Mouse (Mus musculus): ENCODE results near the gene Txnrd2. TPM values are rescaled to one million over a fixed set of nuclear protein-coding genes. Genes with fewer than 3 reads are reported as not detected.
A peak's percentile ranks its signal among the peaks of the same experiment; 100 is the strongest.

Txnrd2 gene
- total RNA-seq, 2 experiments from 2014 or later, result 15.3 to 22.4 TPM

DNA sequence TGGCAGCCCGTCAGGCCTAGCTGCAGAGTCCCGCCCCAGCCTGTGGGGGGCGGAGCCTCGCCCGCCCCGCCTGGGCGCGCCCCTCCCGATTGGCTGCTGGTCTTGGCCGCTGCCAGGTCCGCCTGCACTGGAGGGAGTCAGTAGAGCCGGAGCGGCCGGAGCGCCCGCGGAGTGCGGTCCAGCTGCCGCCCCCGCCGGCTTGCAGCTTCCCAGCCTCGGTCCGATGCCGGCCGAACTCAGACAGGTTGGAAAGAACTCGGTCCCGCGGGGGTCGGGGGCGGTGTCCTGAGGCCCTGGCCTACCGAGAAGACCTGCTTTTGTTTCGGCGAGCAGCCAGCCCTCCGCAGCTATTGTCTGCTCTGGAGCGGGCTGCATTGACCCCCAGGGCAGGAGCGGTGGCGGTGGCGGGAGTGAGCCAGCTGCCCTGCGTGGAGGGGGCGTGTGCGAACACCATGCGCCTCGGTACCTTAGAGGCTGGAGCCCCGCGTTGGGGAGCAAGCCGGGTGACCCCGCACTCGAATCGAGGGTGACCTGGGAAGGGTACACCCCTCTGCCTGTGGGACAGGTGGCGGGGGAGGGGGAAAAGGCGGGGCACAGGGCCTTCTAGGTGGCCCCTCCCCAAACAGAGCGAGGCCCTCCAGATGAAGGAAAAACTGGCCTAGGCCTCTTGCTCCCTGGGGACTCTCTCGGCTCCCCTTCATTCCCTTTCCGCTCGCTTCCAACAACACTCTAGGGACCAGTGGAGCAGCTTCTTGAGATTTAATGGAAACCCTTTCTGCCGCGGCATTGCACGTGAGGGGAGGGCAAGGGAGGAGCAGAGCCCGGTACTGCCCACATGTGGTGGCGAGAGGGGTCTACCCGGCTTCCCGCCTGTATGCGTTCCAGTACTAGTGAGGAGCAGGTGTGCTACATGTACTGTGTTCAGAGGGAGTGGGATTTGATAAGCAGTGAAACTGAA lies 33.4 kb upstream of the Txnrd2 start:
- DNase-seq (ENCODE audit: low spot score in 2 of 2), result peak; percentile 52 to 74

DNA sequence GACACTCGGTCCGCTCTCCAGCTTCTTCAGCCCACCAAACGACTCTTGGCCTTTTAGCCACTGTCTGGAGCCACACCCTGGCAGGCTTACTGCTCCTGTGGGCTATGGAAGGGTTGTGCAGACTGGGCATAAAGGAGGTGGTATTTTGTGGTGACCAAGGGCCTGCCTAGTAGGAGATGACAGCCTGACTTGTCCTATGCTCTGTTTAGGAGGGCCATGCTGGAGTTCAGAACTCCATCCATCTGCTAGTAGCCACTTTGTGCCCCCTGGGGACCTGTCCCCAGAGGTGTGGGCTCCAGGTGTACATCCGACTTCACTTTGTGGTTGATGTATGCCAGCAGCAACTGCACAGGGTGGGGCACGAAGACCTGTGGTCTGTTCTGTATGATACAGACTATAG lies 32.6 kb upstream of the Txnrd2 start:
- DNase-seq (ENCODE audit: low spot score in 2 of 2), result no peak

DNA sequence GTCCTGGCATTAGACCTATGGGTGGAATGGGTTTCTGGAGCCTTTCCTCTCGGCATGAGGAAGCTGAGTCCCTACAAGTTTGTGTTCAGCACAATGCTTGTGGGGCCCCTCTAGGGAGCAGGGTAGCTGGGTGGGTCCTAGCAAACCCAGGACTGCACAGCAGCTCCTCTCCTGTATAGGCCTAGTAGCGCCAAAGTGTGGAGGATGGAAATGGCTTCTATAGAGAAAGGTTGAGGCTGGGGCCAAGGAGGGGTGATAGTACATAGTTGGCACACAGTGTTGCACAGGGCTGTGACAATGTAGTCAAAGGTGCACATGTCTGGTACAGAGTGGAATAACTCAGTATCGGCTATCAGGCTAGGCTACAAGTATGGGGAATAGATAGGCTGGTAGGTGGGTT lies 32.1 kb upstream of the Txnrd2 start:
- no peak for DNase-seq (ENCODE audit: low spot score in 2 of 2)

DNA sequence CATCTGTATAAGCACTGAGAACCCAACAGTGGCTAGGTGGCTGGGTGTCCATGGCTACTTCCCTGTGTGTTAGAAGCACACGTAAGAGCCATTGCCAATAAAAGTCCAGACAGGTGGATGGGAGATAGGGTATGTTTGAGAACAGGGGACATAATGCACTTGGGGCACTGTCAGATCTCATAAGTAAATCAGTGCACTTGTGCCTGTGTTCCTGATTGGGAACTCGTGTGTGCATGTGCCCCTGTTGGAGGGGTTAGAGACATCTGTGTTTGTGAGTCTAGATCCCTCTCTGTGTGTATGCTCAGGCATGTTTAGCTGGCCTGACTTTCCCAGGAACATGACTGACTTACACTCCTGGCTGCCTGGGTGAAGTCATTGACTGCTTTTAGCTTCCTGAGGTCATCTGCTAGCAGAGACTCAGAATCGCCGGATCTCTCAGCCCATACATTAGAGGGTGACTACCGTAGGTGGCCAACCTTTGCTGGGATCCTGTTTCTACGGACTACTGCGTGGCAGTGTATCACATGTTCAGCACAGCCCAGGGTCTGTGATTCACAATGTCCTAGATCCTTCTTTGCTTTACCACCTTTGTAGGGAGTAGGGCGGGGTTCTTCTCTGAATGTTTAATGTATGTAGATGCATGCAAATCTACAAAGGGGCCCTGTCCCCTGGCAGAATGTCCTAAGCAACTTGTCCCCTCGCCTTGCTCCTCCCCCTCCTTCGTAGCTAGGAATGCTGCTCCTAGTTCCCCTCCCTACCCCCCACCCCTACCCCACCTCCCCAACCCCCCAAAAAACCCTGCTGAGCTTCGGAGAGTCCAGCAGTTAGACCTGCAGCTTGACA lies 31.2 kb upstream of the Txnrd2 start:
- DNase-seq (ENCODE audit: low spot score in 2 of 2), result no peak

DNA sequence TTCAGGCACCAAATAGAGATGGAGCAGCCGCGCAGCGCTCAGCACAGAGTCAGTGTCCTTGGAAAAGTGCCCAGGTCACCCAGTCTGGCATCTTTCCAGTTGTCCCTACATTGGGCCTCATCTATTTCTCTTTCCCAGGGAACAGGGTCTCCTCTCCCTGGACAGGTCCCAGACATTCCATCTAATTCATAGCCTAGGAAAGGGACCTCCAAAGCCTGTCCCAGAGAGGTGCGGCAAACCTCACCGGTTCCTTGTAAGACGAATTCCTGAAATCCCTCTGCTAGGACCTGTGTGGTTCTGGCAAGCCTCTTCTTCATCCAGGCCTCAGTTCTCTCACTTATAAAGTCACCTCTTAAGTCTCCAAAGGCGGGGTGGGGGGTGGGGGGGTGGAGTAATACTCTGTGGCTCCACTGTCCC lies 30.6 kb upstream of the Txnrd2 start:
- DNase-seq (ENCODE audit: low spot score in 2 of 2), result no peak

DNA sequence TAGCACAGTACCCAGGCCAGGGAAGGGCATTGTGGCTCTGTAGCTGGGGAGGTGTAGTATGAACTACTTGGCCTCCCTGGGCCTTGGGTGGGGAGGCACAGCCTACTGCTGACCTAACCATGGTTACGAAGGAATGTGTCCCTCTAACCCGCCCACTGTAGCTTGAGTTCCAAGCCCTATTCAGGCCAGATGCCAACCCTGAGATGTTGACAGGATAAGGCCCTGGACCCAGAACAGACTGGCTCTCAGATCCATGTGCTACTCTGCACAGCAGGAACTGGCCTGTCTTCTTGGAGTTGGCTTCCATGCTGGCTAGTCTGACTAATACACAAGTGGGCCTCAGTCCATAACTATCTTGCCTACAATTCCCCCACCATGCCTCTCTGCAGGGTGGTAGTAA lies 30.0 kb upstream of the Txnrd2 start:
- DNase-seq (ENCODE audit: low spot score in 2 of 2), result no peak

DNA sequence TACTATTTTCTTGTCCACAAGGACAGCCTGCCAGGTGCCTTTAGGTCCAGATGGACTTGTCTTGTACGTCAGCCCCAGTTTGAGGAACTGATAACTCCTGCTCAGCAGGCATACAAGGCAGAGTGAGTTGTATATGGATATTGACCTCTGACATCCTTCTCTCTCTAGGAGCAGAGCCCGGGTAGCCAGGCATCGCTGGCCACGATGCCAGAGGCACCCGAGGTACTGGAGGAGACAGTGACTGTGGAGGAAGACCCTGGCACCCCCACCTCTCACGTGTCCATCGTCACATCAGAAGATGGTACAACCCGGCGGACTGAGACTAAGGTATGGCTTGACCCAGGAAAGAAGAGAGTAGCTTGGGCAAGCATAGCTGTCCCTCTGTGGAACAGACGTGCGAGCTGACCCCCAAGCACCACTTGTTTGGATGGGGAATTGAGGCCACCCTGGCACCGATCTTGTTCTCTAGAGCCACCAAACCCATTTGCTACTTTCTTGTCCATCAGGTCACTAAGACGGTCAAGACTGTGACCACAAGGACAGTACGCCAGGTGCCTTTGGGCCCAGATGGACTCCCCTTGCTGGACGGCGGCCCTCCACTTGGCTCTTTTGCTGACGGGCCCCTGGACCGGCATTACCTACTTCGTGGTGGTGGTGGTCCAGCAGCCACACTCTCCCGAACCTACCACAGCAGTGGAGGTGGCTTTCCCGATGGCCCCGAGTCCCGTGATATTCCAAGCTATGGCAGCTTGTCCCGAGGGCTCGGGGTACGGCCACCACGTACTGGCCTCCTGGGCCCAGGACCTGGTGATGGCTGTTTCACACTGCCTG lies 29.2 kb upstream of the Txnrd2 start:
- no peak for DNase-seq (ENCODE audit: low spot score in 2 of 2)

DNA sequence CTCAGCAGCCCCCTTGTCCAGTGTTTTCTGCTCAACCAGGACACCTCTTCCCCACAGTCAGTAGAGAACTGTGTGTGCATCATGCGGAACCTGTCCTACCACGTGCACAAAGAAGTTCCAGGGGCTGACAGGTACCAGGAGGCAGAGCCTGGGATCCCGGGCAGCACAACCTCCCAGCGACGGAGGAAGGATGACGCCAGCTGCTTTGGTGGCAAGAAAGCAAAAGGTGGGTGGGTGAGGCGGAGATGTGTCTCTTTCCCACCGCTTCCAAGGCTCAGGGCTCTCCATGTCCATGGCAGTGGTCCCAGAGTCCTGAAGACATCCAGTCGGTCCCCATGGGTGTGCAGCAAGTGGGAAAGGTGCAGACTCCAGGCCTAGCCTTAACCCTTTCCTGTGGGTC lies 26.2 kb upstream of the Txnrd2 start:
- DNase-seq (ENCODE audit: low spot score in 2 of 2), result no peak

DNA sequence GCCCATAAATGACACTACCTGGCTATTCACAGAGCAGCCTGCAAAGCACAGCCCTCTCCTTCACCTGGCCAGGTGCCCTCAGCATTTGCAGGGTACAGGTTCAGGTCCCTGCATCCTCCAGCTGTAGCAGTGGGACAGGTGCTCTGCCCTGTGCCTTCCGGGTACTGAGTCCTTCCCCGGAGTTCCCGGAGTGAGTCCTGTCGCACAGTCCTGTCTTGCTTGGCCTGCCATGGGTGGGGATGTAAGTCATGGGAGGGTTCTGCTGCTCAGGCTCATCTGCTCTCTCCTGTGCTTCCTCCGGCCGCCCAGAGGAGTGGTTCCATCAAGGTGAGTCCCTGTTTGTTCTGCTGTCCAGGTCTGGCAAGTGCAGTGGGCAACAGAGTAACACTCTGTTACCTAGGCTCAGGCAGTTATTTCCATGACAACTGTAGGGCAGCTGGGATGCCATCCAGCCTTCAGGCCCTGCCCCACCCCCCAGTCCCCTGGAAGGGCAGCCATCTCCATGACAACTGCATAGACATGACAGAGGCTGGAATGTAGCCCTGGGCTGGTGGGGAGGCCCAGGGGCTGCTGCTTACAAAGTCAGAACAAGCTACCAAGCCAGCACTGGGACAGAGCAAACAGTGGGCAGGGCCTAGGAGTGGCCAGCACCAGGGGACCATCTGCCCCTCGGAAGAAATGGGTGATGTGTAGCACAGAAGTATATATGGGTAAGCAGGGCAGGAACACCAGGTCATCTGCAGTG lies 25.5 kb upstream of the Txnrd2 start:
- DNase-seq (ENCODE audit: low spot score in 2 of 2), result peak in 1 of 2 experiments; percentile 50

DNA sequence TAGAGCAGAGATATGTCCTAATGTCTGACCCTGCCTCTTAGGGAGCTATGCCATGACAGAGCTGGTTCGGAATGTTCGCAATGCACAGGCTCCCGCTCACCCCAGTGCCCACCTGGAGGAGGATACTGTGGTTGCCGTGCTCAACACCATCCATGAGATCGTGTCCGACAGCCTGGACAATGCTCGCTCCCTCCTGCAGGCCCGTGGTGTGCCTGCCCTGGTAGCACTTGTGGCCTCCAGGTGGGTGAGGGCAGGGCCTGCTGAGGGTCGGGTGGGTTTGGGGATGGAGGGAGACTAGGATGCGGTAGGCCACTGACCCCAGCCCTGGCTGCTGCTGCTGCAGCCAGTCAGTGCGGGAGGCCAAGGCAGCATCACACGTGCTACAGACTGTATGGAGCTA lies 22.9 kb upstream of the Txnrd2 start:
- DNase-seq (ENCODE audit: low spot score in 2 of 2), result no peak

DNA sequence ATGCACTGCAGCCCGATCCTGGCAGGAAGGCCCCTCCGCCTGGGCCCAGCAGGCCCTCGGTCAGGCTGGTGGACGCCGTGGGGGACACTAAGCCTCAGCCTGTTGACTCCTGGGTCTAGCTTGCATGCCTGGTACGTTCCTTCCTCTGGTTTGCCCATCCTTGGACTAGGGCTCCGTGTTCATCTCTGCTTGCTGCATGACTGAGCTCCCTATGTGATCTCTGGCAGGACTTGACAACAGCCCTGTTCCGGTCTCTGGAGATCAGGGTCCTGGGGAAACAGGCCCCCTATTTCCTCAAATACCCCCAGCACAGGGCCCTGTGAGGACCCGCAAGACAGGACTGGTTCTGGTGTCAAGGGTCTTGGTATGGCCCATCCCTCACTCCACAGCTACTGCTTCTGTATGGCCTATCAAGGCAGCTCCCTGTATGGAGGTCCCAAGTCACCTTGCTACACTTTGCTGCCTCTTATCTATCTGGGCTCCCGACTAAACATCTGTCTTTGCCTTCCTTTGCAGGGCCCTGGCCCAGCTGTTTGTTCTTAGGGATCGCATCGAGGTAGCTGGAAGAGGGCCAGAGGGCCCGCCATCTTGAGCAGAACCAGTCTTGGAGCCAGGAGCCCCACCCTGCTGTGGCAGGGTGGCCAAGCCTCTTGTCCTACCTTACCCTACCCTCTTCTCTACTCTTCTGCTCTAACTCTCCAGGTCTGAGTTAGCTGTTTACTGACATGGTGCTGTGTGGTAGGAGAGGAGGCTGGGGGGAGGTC lies 20.9 kb upstream of the Txnrd2 start:
- DNase-seq (ENCODE audit: low spot score in 2 of 2), result no peak

DNA sequence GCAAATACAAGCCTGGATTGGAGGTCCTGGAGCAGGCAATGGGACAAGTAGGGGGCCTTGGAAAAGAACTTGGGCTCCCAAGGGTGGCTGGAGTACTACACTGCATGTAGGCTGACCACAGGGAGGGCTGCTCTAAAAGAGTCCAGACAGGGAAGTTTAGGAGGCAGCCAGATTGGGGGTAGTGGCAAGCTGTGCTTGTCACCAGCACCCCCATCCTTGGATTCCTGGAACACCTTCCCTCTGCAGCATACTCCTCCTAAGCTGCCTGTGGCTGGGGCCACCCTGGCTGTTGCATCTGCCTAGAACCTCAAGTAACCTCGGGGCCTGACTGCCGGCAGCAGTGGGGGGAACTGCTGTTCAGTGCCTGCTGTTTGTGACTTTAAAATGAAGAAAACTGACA lies 20.3 kb upstream of the Txnrd2 start:
- no peak for DNase-seq (ENCODE audit: low spot score in 2 of 2)

DNA sequence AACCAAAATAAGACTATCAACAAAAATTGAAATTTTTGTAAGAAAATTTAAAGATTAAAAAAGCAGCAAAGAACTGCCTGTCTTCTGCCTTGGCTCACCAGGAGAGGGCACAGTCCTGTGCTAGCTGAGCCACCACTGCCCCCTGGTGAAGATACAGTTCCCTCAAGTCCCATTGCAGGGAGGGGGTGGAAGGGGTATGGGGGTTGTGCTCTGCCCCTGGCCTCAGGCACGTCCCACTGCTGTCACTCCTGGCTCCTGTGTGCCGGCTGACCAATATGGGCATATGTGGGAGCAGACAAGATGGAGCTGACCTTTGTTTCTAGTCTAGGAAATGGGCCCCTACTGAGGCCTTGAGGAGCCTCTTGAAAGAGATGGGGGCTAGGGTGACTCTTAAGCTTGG lies 19.9 kb upstream of the Txnrd2 start:
- peak in 1 of 2 experiments; percentile 68 for DNase-seq (ENCODE audit: low spot score in 2 of 2)

DNA sequence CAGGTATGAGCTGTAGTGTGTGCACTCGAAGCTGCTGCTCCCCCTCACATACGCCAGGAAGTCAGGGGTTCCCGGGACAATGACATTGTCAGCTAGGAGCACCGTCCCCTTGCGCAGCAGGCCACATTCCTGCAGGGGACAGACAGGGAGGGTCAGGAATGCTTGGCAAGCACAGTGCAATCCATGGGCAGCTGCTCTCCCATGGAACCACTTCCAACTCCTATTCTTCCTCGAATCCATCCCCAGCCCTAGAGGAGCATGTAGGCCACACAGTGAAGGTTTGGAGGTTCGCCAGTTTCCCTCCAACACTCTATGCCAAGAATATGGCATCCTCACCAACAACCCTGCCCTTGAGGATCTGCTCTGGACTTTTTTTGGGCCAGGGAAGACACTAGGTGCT lies 18.3 kb upstream of the Txnrd2 start:
- DNase-seq (ENCODE audit: low spot score in 2 of 2), result no peak

DNA sequence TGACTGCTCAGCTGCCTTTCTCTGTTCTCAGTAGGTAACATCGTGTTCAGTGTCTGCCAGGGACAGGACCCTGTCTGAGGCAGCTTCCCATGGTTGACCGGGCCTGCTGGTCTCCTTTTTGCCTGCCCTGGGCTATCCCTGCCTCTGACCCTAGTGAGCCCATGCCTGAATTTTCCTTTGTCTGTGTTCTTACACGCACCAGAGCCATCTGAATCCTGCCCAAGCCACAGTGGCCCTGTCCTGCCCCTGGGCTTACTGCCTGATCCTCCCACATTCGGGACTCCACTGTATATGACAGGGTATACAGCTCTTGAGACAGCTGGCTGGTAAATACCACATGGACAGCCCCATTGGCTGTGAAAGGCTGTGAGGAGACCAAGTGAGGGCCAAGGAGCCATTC lies 16.4 kb upstream of the Txnrd2 start:
- no peak for DNase-seq (ENCODE audit: low spot score in 2 of 2)

DNA sequence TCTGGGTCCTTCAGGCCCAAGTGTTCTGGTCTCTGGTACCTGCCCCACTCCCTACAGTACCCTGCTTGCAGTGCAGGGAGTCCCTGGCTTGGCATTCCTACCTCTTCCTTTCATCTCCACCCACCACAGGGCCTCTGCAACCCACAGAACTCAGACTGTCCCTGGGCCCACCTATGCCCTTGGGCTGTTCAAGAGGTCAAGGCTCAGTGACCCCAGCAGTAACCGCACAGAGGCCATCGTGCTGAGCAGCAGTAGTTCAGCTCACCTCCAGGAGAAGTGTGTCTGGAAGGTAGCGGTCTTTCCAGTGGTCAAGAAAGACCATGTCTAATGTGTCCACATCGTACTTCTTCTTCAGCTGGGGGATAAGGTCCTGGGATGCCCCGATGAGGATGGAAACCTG lies 15.8 kb upstream of the Txnrd2 start:
- no peak for DNase-seq (ENCODE audit: low spot score in 2 of 2)

DNA sequence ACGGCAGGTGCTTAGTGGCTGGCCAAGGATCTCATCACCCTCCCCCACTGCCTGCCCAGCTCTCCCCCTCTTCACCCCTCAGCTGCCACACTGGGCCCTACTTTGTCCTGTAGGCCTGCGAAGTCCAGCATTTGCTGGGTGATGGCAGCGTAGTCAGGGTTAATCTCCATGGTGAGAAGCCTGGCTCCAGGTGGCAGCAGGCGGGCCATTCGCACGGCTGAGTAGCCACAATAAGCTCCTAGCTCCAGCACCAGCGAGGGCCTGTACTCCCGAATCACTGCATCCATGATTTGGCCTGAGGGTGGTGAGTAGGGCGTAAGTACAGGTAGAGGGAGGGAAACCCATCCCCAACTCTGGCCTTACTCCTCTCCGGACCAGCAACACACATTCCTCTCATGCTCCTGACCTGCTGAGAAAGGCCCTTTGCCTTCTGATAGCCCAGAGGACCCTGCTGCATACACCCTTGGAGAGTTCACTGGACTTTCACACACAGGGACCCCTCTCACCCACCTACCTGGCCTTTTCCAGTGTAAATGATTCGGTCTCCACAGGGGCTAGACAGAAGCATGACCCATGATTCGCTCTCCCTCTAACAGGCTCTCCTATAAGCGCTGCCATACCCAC lies 15.0 kb upstream of the Txnrd2 start:
- no peak for DNase-seq (ENCODE audit: low spot score in 2 of 2)

DNA sequence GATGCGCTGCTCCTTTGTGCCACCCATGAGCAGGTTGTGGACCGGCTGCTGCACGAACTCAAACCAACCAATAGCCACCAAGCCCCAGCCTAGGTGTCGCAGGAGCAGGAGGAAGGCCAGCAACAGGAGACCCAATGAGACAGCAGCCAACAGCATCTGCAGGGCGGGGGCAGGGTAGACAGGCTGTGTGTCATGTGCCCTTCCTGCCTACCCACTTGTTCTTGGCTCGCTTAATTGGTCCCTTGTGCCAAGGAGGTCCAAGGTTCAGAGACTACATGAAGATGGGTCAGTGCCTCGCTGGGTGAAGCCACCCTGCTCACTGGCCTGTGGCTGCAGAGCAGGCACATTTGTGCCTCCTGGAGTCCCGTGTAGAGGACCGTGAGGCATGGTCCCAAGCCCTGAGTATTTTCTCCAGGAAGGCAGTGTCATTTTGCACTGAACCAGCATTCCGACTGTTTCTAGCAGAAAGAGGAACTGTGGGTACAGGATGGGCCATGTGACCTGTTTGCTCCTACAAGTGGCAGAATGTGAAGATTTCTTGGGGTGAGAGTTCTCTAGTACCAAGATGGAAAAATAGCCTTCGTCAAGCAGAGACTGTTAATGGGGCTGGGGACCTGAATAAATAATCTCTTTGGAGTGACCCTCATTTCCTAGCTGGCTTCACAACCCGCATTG lies 14.2 kb upstream of the Txnrd2 start:
- DNase-seq (ENCODE audit: low spot score in 2 of 2), result peak in 1 of 2 experiments; percentile 55
